Mouse (Mus musculus): Measurements from ENCODE around the gene Fnip1. TPM values are rescaled to one million over a fixed set of nuclear protein-coding genes. Genes with fewer than 3 reads are reported as not detected.

Gene Fnip1
- polyA plus RNA-seq, 1 experiment, result 11.1 TPM

DNA sequence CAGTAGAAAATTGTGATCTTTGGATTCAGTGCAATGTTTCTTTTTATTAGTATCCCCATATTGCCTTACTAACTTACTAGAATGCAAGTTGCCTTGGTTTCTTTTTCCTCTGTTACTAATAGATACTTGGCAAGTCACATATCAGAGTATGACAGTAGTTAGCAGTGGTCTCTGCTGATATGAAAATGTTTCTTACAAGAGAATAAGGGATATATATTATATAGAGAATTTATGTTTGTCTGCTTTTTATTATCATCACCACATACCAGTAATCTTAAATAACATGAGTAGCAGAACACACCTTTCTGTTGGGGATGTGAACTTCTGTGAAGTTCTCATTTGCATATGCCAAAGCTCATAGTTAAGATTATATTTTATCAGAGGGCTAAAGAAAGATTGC lies 104.4 kb downstream of the Fnip1 start:
- DNase-seq (ENCODE audit: low spot score), result no peak

GRCm38 (mm10) chr11:54554970-54555369 lies 117.0 kb downstream of the Fnip1 start:
- DNase-seq (ENCODE audit: low spot score), result no peak

GRCm38 (mm10) chr11:54562761-54563160 lies 124.8 kb downstream of the Fnip1 start:
- DNase-seq (ENCODE audit: low spot score), result no peak

Other genes with a start within 250 kb of the Fnip1 start
- gene Csf2, start 188.5 kb upstream of the Fnip1 start, polyA plus RNA-seq (2012; rRNA removed), result 0.09 TPM in 1 of 2 replicates, not detected in the other
- gene Il3, start 170.9 kb upstream of the Fnip1 start, polyA plus RNA-seq (2012; rRNA removed), result not detected in 2 replicates
- 0.96 and 1.1 TPM in 2 replicates for gene Acsl6, start 134.4 kb upstream of the Fnip1 start, polyA plus RNA-seq (2012; rRNA removed)
- gene Meikin, start 67.5 kb upstream of the Fnip1 start, polyA plus RNA-seq (2012; rRNA removed), result not detected in 2 replicates
- 13.0 and 13.1 TPM in 2 replicates for gene Rapgef6, start 84.6 kb downstream of the Fnip1 start, polyA plus RNA-seq (2012; rRNA removed)

Data from urinary bladder, adult 2 months (tissue).